Mouse (Mus musculus) limb, embryonic 13.5 days (tissue): ENCODE data around the gene Cog3. TPM values are rescaled to one million over a fixed set of nuclear protein-coding genes. Genes with fewer than 3 reads are reported as not detected.
A peak's percentile ranks its signal among the peaks of the same experiment; 100 is the strongest.
"Not testable (repeated sequence)": the region's sequence is repeated elsewhere in the genome, so short reads cannot be mapped to it uniquely, and the experiment has no call there.

ENCODE experiments used
- ATAC-seq: fragments of 200-750 bp; cut with Nextera tagmentation; 2 replicates; pipeline ENCODE4 v1.8.0; 2017; ENCODE audit warnings: low read depth, moderate number of reproducible peaks, moderate TSS enrichment; ENCODE audit not compliant: low FRiP score
- H3K27ac ChIP-seq: fragments of 300-500 bp; sonication (generic); 2 replicates; pipeline ENCODE4 v1.5.1; 2015; ENCODE audit warnings: inconsistent platforms, mild to moderate bottlenecking, moderate library complexity
- H3K27me3 ChIP-seq: fragments of 300-500 bp; sonication (generic); 2 replicates; pipeline ENCODE4 v1.6.1; 2015; ENCODE audit warnings: mild to moderate bottlenecking, inconsistent platforms
- H3K36me3 ChIP-seq: fragments of 300-500 bp; sonication (generic); 2 replicates; pipeline ENCODE4 v1.6.1; 2015; ENCODE audit warnings: inconsistent platforms, mild to moderate bottlenecking, moderate library complexity
- H3K4me1 ChIP-seq: fragments of 300-500 bp; sonication (generic); 2 replicates; pipeline ENCODE4 v1.6.1; 2015; ENCODE audit warnings: inconsistent platforms
- H3K4me2 ChIP-seq: fragments of 300-500 bp; sonication (generic); replicated peaks from 2 replicates; pipeline ENCODE4 v1.6.1; 2015; ENCODE audit warnings: inconsistent platforms, mild to moderate bottlenecking, moderate library complexity
- H3K4me3 ChIP-seq: fragments of 300-500 bp; sonication (generic); 2 replicates; pipeline ENCODE4 v1.5.1; 2015; ENCODE audit warnings: moderate library complexity, mild to moderate bottlenecking, inconsistent platforms
- H3K9ac ChIP-seq: fragments of 300-500 bp; sonication (generic); 2 replicates; pipeline ENCODE4 v1.6.1; 2015; ENCODE audit warnings: mild to moderate bottlenecking, inconsistent platforms
- H3K9me3 ChIP-seq: fragments of 300-500 bp; sonication (generic); 2 replicates; pipeline ENCODE4 v1.6.1; 2016; ENCODE audit warnings: inconsistent platforms
- WGBS: fragments of 180-500 bp; shearing (Covaris S2); methylation state at CpG from one replicate; pipeline ENCODE4 v1.1.7; 2015; 5-methylcytosine and 5-hydroxymethylcytosine counted together
- polyA plus RNA-seq: library from polyadenylated mRNA; unstranded; fragments of >200 nt; fragmentation: Nextera tagmentation; extraction: Ambion mirVana; gene quantifications from 2 replicates; pipeline ENCODE4 v1.2.1, GENCODE M21; 2015

Gene Cog3
- polyA plus RNA-seq, 1 experiment from 2014 or later = 24.4 TPM

- H3K4me1 ChIP-seq = 0 out of 2 replicates have a peak, but pooled peaks cover 3% of the 10 kb centered on the region
- no peaks in the 10 kb centered on the region for H3K9me3 ChIP-seq
- H3K27ac ChIP-seq = peak overlapping the region; percentile 58; the same call in 1 of the 2 replicates
- no peaks in the 10 kb centered on the region for H3K36me3 ChIP-seq
- WGBS = 1% methylated on average over 31 of the region's 31 CpGs
- H3K4me2 ChIP-seq = peak overlapping the region; percentile 85
- H3K4me3 ChIP-seq = peak overlapping the region; percentile 72
- peak overlapping the region; percentile 78 for H3K9ac ChIP-seq
- peaks cover 29% of the 10 kb centered on the region for H3K27me3 ChIP-seq
- peak; percentile 58 for ATAC-seq
Observed at GRCm38 (mm10) chr14:75786424-75786867, 32.1 kb upstream of the Cog3 start.

DNA sequence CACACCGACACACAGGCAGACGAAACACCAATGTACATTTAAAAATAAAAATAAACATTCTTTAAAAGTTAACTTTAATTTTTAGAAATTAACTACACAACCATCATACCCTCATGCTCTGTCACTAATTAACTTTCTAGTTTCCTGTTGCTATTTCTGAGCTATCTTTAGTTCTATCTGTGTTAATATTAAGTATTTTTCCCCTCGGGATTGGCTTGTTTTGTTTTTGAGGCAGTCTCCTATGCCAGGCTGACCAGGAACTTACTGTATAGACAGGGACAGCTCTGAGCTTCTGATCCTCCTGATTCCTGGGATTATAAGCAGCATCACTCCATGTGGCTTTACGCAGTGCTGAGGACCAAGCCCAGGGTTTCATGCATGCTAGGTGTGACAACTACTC, 25.6 kb upstream of the Cog3 start:
- Histone ChIP-seq H3K27me3 (no peaks in the 10 kb centered on the region), H3K27ac (no peak overlapping the region), H3K4me2 (no peak overlapping the region), H3K9ac (no peak overlapping the region), H3K9me3 (no peaks in the 10 kb centered on the region), H3K4me1 (no peaks in the 10 kb centered on the region), H3K4me3 (no peak overlapping the region), H3K36me3 (0 out of 2 replicates have a peak, but pooled peaks cover 6% of the 10 kb centered on the region)
- no peak for ATAC-seq
- 91% methylated on average over 4 of the region's 4 CpGs for WGBS

GRCm38 (mm10) chr14:75776637-75777036, 22.3 kb upstream of the Cog3 start:
- no peaks in the 10 kb centered on the region for H3K4me1 ChIP-seq
- no peak overlapping the region for H3K4me2 ChIP-seq
- 83% methylated on average over 8 of the region's 8 CpGs for WGBS
- no peak for ATAC-seq
- no peaks in the 10 kb centered on the region for H3K9me3 ChIP-seq
- no peak overlapping the region for H3K27ac ChIP-seq
- H3K27me3 ChIP-seq = no peaks in the 10 kb centered on the region
- peaks cover 12% of the 10 kb centered on the region; the same call in 1 of the 2 replicates for H3K36me3 ChIP-seq
- H3K9ac ChIP-seq = no peak overlapping the region
- H3K4me3 ChIP-seq = no peak overlapping the region

GRCm38 (mm10) chr14:75773431-75773830, 19.1 kb upstream of the Cog3 start:
- H3K36me3 ChIP-seq = peaks cover 19% of the 10 kb centered on the region
- H3K4me2 ChIP-seq = no peak overlapping the region
- H3K4me1 ChIP-seq = no peaks in the 10 kb centered on the region
- H3K4me3 ChIP-seq = no peak overlapping the region
- no peaks in the 10 kb centered on the region for H3K27me3 ChIP-seq
- 87% methylated on average over 8 of the region's 8 CpGs for WGBS
- no peak overlapping the region for H3K9ac ChIP-seq
- ATAC-seq = no peak
- H3K27ac ChIP-seq = no peak overlapping the region
- no peaks in the 10 kb centered on the region for H3K9me3 ChIP-seq

DNA sequence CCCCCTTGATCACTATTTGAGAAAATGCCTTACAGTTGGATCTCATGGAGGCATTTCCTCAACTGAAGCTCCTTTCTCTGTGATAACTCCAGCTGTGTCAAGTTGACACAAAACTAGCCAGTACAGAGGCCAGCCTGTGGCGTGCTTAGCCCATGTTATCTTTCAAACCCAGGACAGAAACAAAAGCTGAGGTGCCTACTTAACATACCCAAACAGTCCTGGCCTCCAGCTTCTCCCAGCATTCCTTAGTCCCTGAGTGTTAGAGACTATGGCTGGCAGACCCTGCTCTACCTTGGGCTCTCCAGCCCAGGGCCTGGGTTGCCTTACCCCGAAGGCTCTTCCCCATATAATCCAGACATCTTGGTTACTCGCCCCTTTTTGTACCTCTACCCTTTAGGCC, 18.1 kb upstream of the Cog3 start:
- not testable (repeated sequence) for H3K4me3 ChIP-seq, H3K9me3 ChIP-seq, H3K27ac ChIP-seq, H3K4me2 ChIP-seq, H3K4me1 ChIP-seq, H3K27me3 ChIP-seq, ATAC-seq, H3K9ac ChIP-seq
- WGBS = 90% methylated on average over 3 of the region's 3 CpGs
- H3K36me3 ChIP-seq = peaks cover 19% of the 10 kb centered on the region

DNA sequence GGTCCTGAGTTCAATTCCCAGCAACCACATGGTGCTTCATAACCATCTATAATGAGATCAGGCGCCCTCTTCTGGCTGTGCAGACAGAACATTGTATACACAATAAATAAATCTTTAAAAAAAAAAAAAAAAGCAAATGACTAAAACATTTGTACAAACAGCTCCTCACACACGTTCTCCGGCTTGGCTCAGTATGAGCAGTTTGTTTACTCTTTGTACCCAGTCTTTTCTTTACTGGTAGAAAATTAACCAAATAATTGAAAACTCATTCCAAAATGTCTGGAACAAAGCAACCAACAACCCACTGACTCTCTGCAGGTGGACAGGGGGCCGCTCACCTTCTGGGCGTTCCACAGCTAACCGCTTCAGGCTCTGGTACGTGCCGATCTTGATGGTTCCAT, 16.8 kb upstream of the Cog3 start:
- WGBS = 91% methylated on average over 8 of the region's 8 CpGs
- H3K27me3 ChIP-seq = no peaks in the 10 kb centered on the region

GRCm38 (mm10) chr14:75769334-75769733, 15.0 kb upstream of the Cog3 start:
- Histone ChIP-seq H3K4me3 (no peak overlapping the region), H3K27me3 (no peaks in the 10 kb centered on the region), H3K36me3 (peaks cover 19% of the 10 kb centered on the region), H3K27ac (no peak overlapping the region), H3K4me2 (no peak overlapping the region), H3K9ac (no peak overlapping the region), H3K9me3 (no peaks in the 10 kb centered on the region), H3K4me1 (no peaks in the 10 kb centered on the region)
- 78% methylated on average over 9 of the region's 9 CpGs for WGBS
- ATAC-seq = no peak

More for the DNA sequence above, 16.8 kb upstream of the Cog3 start:
- no peak for ATAC-seq
- Histone ChIP-seq H3K27ac (no peak overlapping the region), H3K9me3 (no peaks in the 10 kb centered on the region), H3K36me3 (peaks cover 19% of the 10 kb centered on the region), H3K4me2 (no peak overlapping the region), H3K4me1 (no peaks in the 10 kb centered on the region), H3K9ac (no peak overlapping the region), H3K4me3 (no peak overlapping the region)

DNA sequence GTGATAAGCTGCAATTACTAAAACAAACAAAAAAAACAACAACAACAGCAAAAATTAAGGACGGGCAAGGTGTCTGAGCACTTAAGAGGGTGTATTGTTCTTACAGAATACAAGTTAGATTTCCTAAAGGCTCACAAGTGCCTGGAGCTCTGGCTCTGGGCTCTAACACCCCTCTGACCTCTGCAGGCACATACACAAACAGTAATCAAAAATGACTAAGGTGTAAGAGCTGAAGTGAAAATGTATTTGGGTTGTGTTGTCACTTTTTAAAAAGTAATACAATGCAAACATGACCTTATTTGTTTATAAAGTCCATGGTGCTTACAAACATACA, 13.9 kb upstream of the Cog3 start:
- no peaks in the 10 kb centered on the region for H3K27me3 ChIP-seq
- no peak overlapping the region for H3K4me3 ChIP-seq
- no peak overlapping the region for H3K27ac ChIP-seq
- H3K4me2 ChIP-seq = no peak overlapping the region
- no peaks in the 10 kb centered on the region for H3K9me3 ChIP-seq
- H3K36me3 ChIP-seq = peaks cover 13% of the 10 kb centered on the region
- no peaks in the 10 kb centered on the region for H3K4me1 ChIP-seq
- no peak for ATAC-seq
- no peak overlapping the region for H3K9ac ChIP-seq
- 11% methylated on average over 1 of the region's 1 CpGs for WGBS

GRCm38 (mm10) chr14:75767492-75768274, 13.4 kb upstream of the Cog3 start:
- 52% methylated on average over 17 of the region's 17 CpGs for WGBS
- Histone ChIP-seq H3K27me3 (no peaks in the 10 kb centered on the region), H3K36me3 (peaks cover 13% of the 10 kb centered on the region), H3K4me1 (no peaks in the 10 kb centered on the region), H3K4me3 (peak overlapping the region; percentile 26; the same call in 1 of the 2 replicates), H3K4me2 (peak overlapping the region; percentile 51), H3K9ac (0 out of 2 replicates have a peak overlapping the region, but pooled peaks have one; percentile 59), H3K9me3 (no peaks in the 10 kb centered on the region), H3K27ac (peak overlapping the region; percentile 79)
- peak; percentile 93 for ATAC-seq

- Histone ChIP-seq H3K9ac (no peak overlapping the region), H3K27ac (no peak overlapping the region)
- WGBS = 63% methylated on average over 10 of the region's 10 CpGs
Observed at GRCm38 (mm10) chr14:75761028-75761805, 6.9 kb upstream of the Cog3 start.

DNA sequence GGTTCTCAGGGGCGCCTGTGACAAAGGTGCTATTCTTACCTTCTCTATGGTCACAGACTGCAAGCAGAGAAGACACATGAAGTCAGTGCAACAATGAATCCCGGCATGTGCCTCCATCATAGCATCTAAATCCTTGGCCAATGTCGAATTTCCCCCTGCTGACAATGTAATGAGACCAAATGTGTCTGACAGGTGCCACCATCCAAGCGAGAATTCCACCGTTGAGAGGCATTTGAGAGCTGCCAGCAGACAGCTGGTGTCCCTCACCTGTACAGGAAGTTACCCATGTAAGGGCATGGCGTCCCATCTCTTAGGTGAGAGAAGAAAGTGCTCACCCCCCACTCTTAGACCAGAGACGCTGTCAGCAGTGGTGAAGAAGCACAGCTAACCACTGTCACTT, 4.1 kb upstream of the Cog3 start:
- Histone ChIP-seq H3K9me3 (no peaks in the 10 kb centered on the region), H3K4me3 (no peak overlapping the region), H3K4me2 (no peak overlapping the region), H3K27ac (no peak overlapping the region), H3K4me1 (peaks cover 4% of the 10 kb centered on the region), H3K36me3 (peaks cover 6% of the 10 kb centered on the region), H3K9ac (no peak overlapping the region), H3K27me3 (peaks cover 9% of the 10 kb centered on the region; the same call in 1 of the 2 replicates)
- ATAC-seq = no peak
- WGBS = 77% methylated on average over 7 of the region's 7 CpGs

More at GRCm38 (mm10) chr14:75761028-75761805, 6.9 kb upstream of the Cog3 start:
- peaks cover 6% of the 10 kb centered on the region; the same call in 1 of the 2 replicates for H3K27me3 ChIP-seq
- H3K4me3 ChIP-seq = no peak overlapping the region
- H3K36me3 ChIP-seq = peaks cover 6% of the 10 kb centered on the region
- H3K9me3 ChIP-seq = no peaks in the 10 kb centered on the region
- no peaks in the 10 kb centered on the region for H3K4me1 ChIP-seq
- ATAC-seq = peak; percentile 32; the same call in 1 of the 2 replicates
- H3K4me2 ChIP-seq = no peak overlapping the region

- no peak overlapping the region for H3K9ac ChIP-seq
- 58% methylated on average over 2 of the region's 2 CpGs for WGBS
- no peak overlapping the region for H3K27ac ChIP-seq
- H3K4me1 ChIP-seq = peaks cover 10% of the 10 kb centered on the region
- no peak overlapping the region for H3K4me2 ChIP-seq
- H3K27me3 ChIP-seq = peaks cover 9% of the 10 kb centered on the region; the same call in 1 of the 2 replicates
- H3K9me3 ChIP-seq = no peaks in the 10 kb centered on the region
- ATAC-seq = no peak
- no peak overlapping the region for H3K4me3 ChIP-seq
- peaks cover 6% of the 10 kb centered on the region for H3K36me3 ChIP-seq
Observed at GRCm38 (mm10) chr14:75757821-75758220, 3.5 kb upstream of the Cog3 start.
